Mouse (Mus musculus) splenic B cell, adult 2 months (primary cell): ENCODE measurements around the gene Smg8.
"Not testable (repeated sequence)": the region's sequence is repeated elsewhere in the genome, so short reads cannot be mapped to it uniquely, and the experiment has no call there.

ENCODE experiments used
- DNase-seq: peaks from one replicate; pipeline ENCODE4 v3.0.0-alpha.2; 2011; ENCODE audit warnings: low read depth, low spot score
- H3K27me3 ChIP-seq: 2 replicates; pipeline ENCODE4 v1.6.1; 2012; ENCODE audit warnings: mild to moderate bottlenecking, low read length, moderate library complexity, mixed read lengths; ENCODE audit not compliant: control insufficient read depth, poor library complexity, insufficient read depth, severe bottlenecking
- H3K36me3 ChIP-seq: 2 replicates; pipeline ENCODE4 v1.6.1; 2012; ENCODE audit warnings: mild to moderate bottlenecking, low read length, moderate library complexity, mixed read lengths; ENCODE audit not compliant: control insufficient read depth, poor library complexity, insufficient read depth, severe bottlenecking

The Smg8 gene

GRCm38 (mm10) chr11:87073866-87074440 lies 12.6 kb downstream of the Smg8 start, which contains the start of gene Gdpd1:
Gdpd1 (minus strand) TSS chr11:87074062.
- Histone ChIP-seq H3K27me3 (no peaks in the 10 kb centered on the region), H3K36me3 (peaks cover 4% of the 10 kb centered on the region; the same call in 1 of the 2 replicates)
- peak; percentile 87 for DNase-seq

GRCm38 (mm10) chr11:87073343-87073865 lies 13.2 kb downstream of the Smg8 start:
- Histone ChIP-seq H3K36me3 (peaks cover 4% of the 10 kb centered on the region; the same call in 1 of the 2 replicates), H3K27me3 (no peaks in the 10 kb centered on the region)
- DNase-seq, result peak; percentile 30

DNA sequence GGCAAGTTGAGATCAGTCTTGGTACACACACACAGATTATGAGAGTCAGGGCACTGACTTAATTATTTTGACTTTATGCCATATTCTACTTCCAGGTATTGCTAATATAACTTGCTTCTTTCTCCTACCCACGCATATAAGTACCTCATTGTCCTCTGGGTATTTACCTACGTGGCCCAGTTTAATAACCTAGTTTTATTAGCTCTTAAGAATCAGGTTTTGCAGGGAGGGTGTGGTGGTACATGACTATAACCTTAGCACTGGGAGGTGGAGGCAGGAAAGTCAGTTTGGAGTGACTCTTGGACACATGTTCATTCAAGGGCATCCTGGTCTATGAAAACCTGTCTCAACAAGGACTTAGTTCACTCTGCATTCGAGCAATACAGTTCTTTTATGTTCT lies 24.5 kb downstream of the Smg8 start:
- no peak for DNase-seq
- Histone ChIP-seq H3K36me3 (no peaks in the 10 kb centered on the region), H3K27me3 (no peaks in the 10 kb centered on the region)

GRCm38 (mm10) chr11:87060410-87060809 lies 26.2 kb downstream of the Smg8 start:
- DNase-seq, result no peak
- H3K27me3 ChIP-seq, result no peaks in the 10 kb centered on the region

DNA sequence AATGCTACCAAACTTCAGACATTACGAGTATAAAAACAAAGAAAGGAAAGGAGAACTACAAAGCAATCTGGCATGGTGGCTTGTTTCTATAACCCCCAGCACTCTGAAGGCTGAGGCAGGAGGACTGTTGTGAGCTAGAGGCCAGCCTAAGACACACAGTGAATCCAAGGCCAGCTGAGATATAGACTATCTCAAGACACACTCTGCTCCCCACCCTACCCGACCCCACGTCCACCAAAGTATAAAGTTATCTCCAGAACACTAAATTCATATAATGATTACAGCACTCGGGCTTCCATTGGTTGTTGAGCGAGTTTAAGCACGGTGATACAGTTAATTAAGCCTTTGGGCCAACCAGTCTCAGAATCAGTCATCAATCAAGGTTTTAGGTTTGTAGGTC lies 30.3 kb downstream of the Smg8 start:
- Histone ChIP-seq H3K36me3 (no peaks in the 10 kb centered on the region), H3K27me3 (no peaks in the 10 kb centered on the region)
- DNase-seq, result no peak

More at GRCm38 (mm10) chr11:87060410-87060809, 26.2 kb downstream of the Smg8 start:
- no peaks in the 10 kb centered on the region for H3K36me3 ChIP-seq

DNA sequence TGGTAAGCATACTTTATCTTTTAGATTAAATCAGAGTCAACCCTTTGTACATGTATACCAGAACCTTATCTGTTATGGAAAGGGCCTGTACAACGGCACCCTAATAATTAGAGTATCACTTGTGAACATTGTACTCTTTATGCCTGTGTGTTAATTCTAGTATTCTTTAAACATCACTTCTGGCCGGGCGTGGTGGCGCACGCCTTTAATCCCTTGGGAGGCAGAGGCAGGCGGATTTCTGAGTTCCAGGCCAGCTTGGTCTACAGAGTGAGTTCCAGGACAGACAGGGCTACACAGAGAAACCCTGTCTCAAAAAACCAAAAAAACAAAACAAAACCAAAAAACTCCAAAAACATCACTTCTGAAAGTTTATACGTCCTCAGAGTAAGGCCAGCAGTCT lies 37.7 kb downstream of the Smg8 start:
- DNase-seq, H3K36me3 ChIP-seq, H3K27me3 ChIP-seq: not testable (repeated sequence)

- no peak for DNase-seq
- no peaks in the 10 kb centered on the region for H3K27me3 ChIP-seq
Observed at GRCm38 (mm10) chr11:87046968-87047367, 39.6 kb downstream of the Smg8 start.

GRCm38 (mm10) chr11:87043052-87043451 lies 43.5 kb downstream of the Smg8 start:
- Histone ChIP-seq H3K27me3 (no peaks in the 10 kb centered on the region), H3K36me3 (no peaks in the 10 kb centered on the region)
- DNase-seq, result no peak

More at GRCm38 (mm10) chr11:87046968-87047367, 39.6 kb downstream of the Smg8 start:
- no peaks in the 10 kb centered on the region for H3K36me3 ChIP-seq

DNA sequence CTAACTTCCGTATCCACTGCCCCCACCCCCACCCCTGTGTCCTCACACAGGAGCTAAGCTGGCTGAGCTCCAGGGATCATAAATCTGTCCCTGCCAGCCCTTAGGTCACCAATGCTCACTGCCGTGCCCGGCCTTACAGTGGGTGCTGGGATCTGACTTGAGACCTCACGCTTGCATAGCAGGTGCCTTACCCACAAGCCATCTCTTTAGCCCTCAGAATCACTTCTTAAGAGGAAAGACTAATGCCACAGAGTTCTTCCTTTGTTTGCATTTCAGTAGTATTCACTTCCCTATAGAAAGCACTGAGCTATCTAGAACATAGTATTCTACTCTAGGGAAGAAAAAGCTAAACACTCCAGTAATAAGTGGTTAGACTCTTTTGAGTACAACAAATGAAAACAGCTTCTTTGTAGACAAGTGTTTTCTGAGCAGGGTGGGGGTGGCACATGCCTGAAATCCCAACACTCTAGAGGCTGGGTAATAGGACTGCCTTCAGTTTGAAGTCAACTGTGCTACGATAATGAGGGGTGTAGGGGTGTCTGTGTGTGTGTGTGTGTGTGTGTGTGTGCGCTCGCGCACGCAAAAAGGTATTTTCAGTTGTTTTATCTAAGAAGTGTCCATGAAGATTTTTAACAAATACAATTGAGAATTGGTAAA lies 47.1 kb downstream of the Smg8 start:
- peak; percentile 58 for DNase-seq
- Histone ChIP-seq H3K36me3 (no peaks in the 10 kb centered on the region), H3K27me3 (no peaks in the 10 kb centered on the region)

GRCm38 (mm10) chr11:87036180-87036579 lies 50.4 kb downstream of the Smg8 start:
- H3K36me3 ChIP-seq, result no peaks in the 10 kb centered on the region
- H3K27me3 ChIP-seq, result no peaks in the 10 kb centered on the region
- DNase-seq, result no peak

- DNase-seq, result no peak
- H3K36me3 ChIP-seq, result no peaks in the 10 kb centered on the region
- H3K27me3 ChIP-seq, result no peaks in the 10 kb centered on the region
Observed at GRCm38 (mm10) chr11:87028212-87028611, 58.4 kb downstream of the Smg8 start.
